Mouse (Mus musculus): ENCODE measurements around the gene Stx1a.

Stx1a gene

DNA sequence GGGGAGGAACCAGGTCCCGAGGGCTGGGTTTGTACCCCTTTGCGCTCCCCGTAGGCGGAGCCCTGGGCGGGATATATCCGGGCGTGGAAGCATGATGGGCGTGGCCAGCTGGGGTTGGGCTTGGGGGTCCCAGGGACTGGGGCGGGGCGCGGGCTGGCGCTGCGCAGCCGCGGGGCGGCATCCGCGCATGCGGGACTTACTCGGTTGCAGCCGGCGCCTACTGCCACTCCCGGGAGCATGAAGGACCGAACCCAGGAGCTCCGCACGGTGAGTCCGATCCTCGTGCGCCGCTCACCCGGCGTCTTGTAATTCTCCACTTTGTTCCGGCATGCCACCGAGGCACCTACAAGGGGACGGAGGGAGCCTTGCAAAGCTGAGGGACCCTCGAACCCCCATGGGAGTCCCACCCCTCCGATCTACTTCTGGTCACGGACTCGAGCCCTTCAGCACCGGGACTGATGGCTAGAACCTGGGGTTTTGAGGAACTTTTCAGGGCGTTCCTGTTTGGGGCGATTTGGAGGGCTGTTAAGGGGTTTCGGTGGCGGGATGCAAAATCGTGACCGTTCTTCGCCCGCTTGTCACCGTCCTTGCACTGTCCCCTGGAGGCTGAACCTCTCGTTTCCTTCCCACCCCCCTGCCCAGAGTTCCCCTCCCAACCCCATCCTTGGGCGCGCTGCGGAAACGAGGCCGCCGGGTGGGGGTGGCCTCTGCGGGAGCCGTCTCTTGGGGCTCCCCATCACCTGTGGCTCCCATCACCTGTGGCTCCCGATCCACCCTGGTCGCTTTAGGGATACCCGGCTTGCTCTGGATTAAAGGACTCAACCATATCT, at the start of gene Stx1a:
Stx1a (plus strand) TSS at position 139 of the 830 bp plus-strand sequence.
- TF ChIP-seq GATA4 (IDR thresholded peaks at IDR 0.05; ENCODE audit: insufficient replicate concordance, low read length), result no peak

DNA sequence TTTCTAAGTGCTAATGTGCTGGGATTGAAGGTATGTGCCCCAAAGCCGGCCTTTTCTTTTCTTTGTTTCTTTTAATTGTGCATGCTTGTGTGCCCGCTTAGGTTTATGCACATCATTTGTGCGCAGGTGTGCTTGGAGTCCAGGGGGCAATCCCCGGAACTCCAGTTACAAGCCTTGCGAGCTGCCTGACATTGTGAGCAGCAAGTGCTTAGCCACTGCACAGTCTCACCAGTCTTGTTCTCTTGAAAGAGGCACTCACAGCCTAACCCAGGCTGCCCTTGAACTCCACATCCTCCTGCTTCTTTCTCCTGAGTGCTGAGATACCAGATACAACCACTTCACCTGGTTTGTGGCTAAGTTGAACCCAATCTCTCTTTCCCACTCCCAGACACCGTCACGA, 49.8 kb upstream of the Stx1a start:
- no peak for TF ChIP-seq GATA4 (IDR thresholded peaks at IDR 0.05; ENCODE audit: insufficient replicate concordance, low read length)

DNA sequence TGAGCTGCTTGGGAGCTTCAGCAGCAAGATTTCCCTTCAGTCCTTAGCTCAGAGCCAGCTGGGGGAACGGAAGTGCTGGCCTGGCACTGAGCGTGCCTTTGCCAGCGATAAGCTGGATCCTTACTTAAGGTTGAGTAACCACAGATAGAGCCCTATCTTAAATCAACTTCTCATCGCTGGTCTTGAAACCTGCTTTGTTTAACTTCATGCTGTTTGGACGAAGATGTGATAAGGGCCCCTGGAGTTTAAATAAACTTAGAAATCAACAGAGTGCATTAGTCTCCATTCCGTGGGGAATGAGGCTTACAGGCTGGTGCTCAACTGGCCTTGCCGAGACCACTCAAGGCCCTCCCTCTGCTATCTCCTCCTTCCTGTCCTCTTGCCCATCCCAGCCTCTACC, 49.0 kb upstream of the Stx1a start:
- TF ChIP-seq GATA4 (IDR thresholded peaks at IDR 0.05; ENCODE audit: insufficient replicate concordance, low read length), result no peak

DNA sequence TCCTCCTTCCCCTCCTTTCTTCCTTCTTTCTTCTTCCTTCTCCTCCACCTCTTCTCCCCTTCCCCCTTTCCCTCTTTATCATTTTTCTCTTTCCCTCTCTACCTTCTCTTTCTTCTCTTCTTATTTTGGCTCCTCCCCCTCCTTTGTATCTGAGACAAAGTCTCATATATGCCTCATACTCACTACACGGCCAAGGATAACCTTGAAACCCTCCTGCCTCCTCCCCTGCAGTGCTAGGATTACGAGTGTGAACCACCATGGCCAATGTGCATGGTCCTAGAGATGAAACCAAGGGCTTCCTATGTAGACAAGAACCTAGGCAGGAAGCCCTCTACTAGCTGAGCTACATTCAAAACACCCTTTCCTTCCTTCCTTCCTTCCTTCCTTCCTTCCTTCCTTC, 48.4 kb upstream of the Stx1a start:
- no peak for TF ChIP-seq GATA4 (IDR thresholded peaks at IDR 0.05; ENCODE audit: insufficient replicate concordance, low read length)

DNA sequence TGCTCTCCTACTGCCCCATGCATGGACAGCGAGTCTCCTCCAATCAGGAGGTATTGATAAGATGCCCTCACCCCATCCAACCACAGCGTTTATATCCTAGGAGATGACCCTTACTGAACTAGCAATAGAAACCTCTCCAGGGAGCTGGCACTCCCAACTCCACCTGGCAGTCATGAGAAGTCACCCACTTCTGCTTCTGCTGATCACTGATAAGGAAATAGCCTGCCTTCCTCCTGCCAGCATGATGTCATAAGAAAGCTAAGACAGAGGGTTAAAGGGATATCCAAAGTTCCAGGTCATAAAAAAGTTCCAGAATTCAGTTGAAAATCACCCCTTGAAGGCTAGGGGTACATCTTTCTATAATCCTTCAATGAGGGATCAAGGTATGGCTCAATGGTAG, 47.1 kb upstream of the Stx1a start:
- no peak for TF ChIP-seq GATA4 (IDR thresholded peaks at IDR 0.05; ENCODE audit: insufficient replicate concordance, low read length)

DNA sequence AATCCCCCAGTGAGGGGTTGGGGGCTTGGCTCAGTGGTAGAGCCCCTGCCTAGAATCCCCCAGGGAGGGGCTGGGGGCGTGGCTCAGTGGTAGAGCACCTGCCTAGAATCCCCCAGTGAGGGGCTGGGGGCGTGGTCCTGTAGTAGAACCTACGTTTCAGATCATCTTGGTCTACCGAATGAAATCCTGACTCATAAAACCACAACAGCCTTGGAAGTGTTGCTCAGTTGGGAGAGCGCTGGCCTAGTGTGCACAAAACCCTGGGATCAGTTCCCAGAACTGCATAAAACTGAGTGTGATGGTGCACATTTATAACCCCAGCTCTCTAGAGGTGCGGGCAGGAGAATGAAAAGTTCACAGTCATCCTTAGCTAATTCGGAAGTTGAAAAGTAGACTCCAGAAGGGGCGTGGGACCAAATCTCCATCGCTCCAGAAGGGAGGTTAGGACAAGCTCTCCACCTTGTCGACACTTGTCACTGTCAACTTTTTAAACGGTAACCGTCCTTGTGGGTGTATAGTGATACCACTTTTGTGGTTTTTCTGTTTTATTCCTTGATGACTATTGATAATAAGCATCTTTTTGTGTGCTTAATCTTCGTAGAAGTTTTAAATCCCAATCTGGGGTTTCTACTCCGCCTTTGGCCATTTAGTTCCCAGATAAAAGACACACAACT, 46.6 kb upstream of the Stx1a start:
- TF ChIP-seq GATA4 (IDR thresholded peaks at IDR 0.05; ENCODE audit: insufficient replicate concordance, low read length), result no peak

DNA sequence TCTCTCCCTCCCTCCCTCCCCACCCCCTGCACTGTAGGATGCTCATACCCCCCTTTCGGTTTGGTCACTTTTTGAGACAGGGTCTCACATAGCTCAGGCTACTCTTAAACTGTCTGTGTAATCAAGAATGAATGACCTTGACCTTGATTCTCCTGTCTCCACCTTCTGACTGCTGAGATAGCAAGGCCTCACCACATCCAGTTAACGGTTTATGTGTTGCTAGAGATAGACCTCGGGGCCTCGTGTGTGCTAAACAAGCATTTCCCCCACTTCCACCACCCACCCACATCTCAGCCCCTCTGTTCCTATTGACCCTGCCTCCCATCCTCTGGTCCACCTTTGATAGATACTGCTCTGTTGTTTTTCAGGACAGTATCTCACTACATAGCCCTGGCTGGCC, 45.4 kb upstream of the Stx1a start:
- no peak for TF ChIP-seq GATA4 (IDR thresholded peaks at IDR 0.05; ENCODE audit: insufficient replicate concordance, low read length)

DNA sequence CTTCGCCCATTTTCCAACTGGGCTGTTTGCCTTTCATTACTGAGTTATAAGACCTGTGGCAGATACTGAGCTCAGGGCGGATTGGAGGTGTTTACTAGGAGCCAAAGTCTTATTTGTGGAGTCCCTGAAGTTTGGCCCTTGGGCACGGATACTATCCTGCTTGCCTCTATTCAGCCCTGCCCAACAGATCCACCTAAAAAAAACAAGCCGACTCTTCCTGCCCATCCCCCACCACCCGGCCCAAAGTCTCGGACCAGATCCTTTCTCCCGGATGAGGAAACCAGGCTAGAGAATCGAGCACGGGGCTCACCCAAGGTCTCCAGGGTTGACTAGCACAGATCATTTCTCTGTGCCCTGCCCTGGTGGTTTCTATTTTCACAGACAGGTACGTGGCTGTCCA, 42.1 kb upstream of the Stx1a start:
- no peak for TF ChIP-seq GATA4 (IDR thresholded peaks at IDR 0.05; ENCODE audit: insufficient replicate concordance, low read length)

DNA sequence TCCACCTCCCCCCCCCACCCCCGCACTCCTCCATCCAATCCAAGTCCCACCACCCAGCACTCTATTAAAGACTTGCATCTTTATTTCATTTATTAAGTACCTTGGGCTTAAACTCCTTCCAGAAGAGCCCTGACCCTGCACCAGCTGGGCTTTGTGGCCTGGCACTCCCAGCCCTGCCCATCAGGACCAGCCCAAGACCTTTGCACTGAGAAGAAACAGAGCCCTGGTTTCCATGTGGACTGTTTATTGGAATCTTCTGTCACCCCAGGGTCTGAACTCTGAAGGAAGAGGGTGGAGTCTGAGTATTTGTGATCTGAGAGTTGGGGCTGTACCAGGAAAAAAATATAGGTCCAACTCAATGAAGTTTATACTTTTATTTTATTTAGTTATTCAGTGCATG, 40.2 kb upstream of the Stx1a start:
- TF ChIP-seq GATA4 (IDR thresholded peaks at IDR 0.05; ENCODE audit: insufficient replicate concordance, low read length), result no peak

DNA sequence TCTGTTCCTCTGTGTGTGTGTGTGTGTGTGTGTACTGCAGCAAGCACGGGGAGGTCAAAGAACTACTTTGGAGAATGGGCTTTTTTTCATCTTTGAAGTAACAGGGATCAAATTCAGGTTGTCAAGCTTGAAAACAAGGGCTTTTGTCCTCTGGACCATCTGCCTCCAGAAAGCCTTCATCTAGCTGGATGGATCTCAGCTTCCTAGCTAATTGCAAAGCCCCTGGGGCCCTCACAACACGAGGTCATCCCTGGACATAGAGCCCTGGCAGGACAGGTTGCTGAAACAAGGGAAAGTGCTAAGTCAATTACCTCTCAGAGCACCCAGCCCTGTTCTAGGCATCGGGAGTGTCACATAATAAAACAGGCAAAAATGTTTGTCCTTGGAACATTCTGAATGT, 39.5 kb upstream of the Stx1a start:
- no peak for TF ChIP-seq GATA4 (IDR thresholded peaks at IDR 0.05; ENCODE audit: insufficient replicate concordance, low read length)

DNA sequence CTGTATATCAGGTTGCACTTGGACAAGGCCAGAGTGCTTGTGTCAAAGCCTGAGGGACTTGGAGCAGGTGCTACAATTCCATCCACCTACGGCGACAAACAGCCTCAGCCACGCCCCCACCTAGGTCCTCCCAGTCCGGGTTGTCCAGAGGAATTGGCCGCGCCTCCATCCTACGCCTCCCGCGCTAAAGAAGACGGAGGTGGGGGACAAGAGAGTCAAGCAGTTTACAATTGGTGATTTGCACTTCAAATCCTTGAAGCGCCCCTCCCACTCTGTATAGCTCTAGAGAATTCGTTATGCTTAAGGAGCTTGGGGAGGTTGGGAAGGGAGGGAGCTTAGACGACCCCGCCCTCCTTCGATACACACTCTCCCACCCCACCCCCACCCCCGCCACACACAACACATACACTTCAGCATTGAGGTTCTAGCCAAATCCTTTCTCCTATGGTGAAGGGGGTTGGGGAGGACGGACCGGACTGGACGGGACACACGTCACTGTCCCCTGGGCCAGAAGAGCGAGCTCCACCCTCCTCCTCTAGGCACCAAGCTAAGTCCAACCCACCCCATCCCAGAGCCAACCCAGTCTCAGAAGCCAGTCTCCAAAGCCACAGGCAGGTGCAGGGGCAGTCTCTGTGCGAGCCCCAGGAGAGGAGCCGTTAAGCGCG, 37.5 kb upstream of the Stx1a start, which contains the start of gene Cldn3:
Cldn3 (plus strand) TSS at position 582 of the 665 bp plus-strand sequence.
- no peak for TF ChIP-seq GATA4 (IDR thresholded peaks at IDR 0.05; ENCODE audit: insufficient replicate concordance, low read length)

DNA sequence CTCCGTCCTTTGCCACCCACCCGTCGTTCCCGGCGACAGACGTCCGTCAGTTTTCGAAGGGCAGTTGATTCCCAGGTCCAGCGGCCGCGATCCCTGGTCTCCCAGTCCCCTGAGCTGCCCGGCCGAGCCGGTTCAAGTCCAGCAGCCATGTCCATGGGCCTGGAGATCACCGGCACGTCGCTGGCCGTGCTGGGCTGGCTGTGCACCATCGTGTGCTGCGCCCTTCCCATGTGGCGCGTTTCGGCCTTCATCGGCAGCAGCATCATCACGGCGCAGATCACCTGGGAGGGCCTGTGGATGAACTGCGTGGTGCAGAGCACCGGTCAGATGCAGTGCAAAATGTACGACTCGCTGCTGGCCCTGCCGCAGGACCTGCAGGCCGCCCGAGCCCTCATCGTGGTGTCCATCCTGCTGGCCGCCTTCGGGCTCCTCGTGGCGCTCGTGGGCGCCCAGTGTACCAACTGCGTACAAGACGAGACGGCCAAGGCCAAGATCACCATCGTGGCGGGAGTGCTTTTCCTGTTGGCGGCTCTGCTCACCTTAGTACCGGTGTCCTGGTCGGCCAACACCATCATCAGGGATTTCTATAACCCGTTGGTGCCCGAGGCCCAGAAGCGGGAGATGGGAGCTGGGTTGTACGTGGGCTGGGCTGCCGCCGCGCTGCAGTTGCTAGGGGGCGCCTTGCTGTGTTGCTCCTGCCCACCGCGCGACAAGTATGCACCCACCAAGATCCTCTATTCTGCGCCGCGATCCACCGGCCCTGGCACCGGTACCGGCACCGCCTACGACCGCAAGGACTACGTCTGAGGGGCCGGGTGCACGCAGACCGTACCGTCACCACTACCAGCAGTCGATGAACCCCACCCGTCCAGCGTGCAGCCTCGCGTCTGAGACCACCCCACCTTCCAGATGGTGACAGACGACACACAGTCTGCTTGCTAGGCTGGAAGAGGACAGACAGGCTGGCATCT, 36.7 kb upstream of the Stx1a start:
- no peak for TF ChIP-seq GATA4 (IDR thresholded peaks at IDR 0.05; ENCODE audit: insufficient replicate concordance, low read length)

DNA sequence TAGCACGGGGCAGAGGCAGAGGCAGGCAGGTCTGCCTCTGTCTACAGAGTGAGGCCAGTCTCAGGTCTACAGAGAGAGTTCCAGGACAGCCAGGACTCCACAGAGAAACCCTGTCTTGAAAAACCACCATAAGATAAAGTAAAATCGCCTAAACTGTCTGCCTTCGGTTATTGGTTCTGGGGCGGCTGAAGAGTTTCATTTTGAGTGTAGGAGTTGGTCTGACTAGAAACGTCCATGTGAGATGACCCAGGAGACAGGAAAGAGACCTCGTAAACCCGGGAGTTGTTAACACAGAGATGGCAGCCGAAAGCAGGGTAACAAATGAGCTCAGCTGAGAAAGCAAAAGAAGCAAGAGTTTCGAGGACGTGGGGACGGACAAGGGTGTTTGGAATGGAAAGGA, 34.1 kb upstream of the Stx1a start:
- TF ChIP-seq GATA4 (IDR thresholded peaks at IDR 0.05; ENCODE audit: insufficient replicate concordance, low read length), result no peak

DNA sequence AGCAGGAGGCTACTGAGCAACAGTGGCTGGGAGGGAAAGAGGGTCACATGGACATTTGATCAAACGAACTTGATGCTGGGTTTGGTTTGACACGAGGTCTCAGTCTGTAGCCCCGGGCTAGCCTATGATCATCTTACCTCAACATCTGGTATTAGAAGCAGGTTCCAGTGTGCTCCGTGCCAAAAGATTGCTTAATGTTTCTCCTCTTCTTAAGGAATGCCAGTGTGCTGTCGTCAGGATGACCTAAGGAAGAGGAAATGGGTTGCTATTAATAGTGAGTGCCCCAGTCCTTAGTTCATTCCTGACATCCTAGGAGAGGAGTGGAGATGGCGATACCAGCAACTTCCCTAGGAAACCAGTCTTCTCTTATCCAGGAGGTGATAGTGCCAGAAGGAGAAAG, 33.5 kb upstream of the Stx1a start:
- no peak for TF ChIP-seq GATA4 (IDR thresholded peaks at IDR 0.05; ENCODE audit: insufficient replicate concordance, low read length)

DNA sequence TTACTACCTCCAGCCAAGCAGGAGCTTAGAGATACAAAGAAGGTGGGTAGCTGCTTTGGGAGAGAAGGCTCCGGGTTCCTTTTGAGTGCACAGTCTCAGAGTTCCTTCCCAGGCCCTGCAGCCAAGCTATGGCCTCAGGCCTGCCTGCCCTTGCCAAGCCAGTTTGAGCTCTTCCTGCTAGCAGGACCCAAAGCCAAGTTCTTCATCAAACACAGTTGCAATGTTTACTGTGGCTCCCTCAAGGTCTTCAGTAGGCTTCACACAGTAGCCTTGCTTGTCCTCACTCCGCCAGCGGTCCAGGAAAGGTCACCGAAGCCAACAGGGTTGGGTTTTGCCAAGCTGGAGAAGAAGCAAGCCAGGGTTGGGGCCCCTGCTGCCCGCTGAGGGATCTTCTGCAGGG, 30.7 kb upstream of the Stx1a start:
- TF ChIP-seq GATA4 (IDR thresholded peaks at IDR 0.05; ENCODE audit: insufficient replicate concordance, low read length), result no peak
